Mouse (Mus musculus) heart, postnatal 14 days (tissue): ENCODE results near the gene Rab19. TPM values are rescaled to one million over a fixed set of nuclear protein-coding genes. Genes with fewer than 3 reads are reported as not detected.
"Not testable (repeated sequence)": the region's sequence is repeated elsewhere in the genome, so short reads cannot be mapped to it uniquely, and the experiment has no call there.

Experiments used
- DNase-seq, 2 experiments: peaks; one replicate each; pipeline ENCODE4 v3.0.0; 2021 to 2022
- intact Hi-C: fragments of 180-260 bp; cut with DNase I; formaldehyde crosslinking; loops from one replicate; pipeline ENCODE4 v1.15.1; 2025
- total RNA-seq, 2 experiments: library from RNA; stranded (reverse); gene quantifications; 2 replicates each; pipeline ENCODE4 v1.2.3; 2021

The Rab19 gene
- total RNA-seq, 2 experiments from 2014 or later = 0.17 to 0.49 TPM

- intact Hi-C loops, DNase-seq: not testable (repeated sequence)
Measured at GRCm38 (mm10) chr6:39378161-39378835, 2.7 kb upstream of the Rab19 start.

- no peak for DNase-seq
Measured at GRCm38 (mm10) chr6:39379224-39379623, 1.8 kb upstream of the Rab19 start.

GRCm38 (mm10) chr6:39379749-39380148, 1.2 kb upstream of the Rab19 start:
- no peak for DNase-seq
- intact Hi-C loops = no loop called here

More at GRCm38 (mm10) chr6:39379224-39379623, 1.8 kb upstream of the Rab19 start:
- intact Hi-C loops = no loop called here

- intact Hi-C loops = no loop called here
- no peak for DNase-seq
Measured at GRCm38 (mm10) chr6:39380276-39380675, 699 bp upstream of the Rab19 start.

- intact Hi-C loops = no loop called here
- no peak for DNase-seq
Measured at GRCm38 (mm10) chr6:39389988-39390387, 9.0 kb downstream of the Rab19 start.

- no peak for DNase-seq
- intact Hi-C loops = no loop called here
Measured at GRCm38 (mm10) chr6:39395471-39395870, 14.5 kb downstream of the Rab19 start.

GRCm38 (mm10) chr6:39395916-39396315, 14.9 kb downstream of the Rab19 start:
- intact Hi-C loops = no loop called here

GRCm38 (mm10) chr6:39397046-39397445, 16.1 kb downstream of the Rab19 start:
- intact Hi-C loops = no loop called here
- DNase-seq = no peak

More at GRCm38 (mm10) chr6:39395916-39396315, 14.9 kb downstream of the Rab19 start:
- no peak for DNase-seq

- intact Hi-C loops = no loop called here
- DNase-seq = no peak
Measured at GRCm38 (mm10) chr6:39398342-39398741, 17.4 kb downstream of the Rab19 start.

GRCm38 (mm10) chr6:39400343-39400742, 19.4 kb downstream of the Rab19 start:
- DNase-seq = peak; percentile 34 to 53
- intact Hi-C loops = no loop called here

GRCm38 (mm10) chr6:39403136-39403535, 22.2 kb downstream of the Rab19 start:
- intact Hi-C loops = no loop called here
- no peak for DNase-seq

- intact Hi-C loops = no loop called here
- no peak for DNase-seq
Measured at GRCm38 (mm10) chr6:39406480-39406879, 25.5 kb downstream of the Rab19 start.

GRCm38 (mm10) chr6:39414106-39414505, 33.1 kb downstream of the Rab19 start:
- intact Hi-C loops = no loop called here
- no peak for DNase-seq

GRCm38 (mm10) chr6:39415762-39416161, 34.8 kb downstream of the Rab19 start:
- intact Hi-C loops = loop anchor here (5.0 kb wide), 1 partner anchor 152 kb away; no protein-coding TSS in a partner anchor
- DNase-seq = peak; percentile 59 to 73

- intact Hi-C loops = loop anchor here (5.0 kb wide), 1 partner anchor 151 kb away; no protein-coding TSS in a partner anchor
- DNase-seq = not testable (repeated sequence)
Measured at GRCm38 (mm10) chr6:39416654-39417053, 35.7 kb downstream of the Rab19 start.

- intact Hi-C loops = loop anchor here (5.0 kb wide), 1 partner anchor 148 kb away; no protein-coding TSS in a partner anchor
- no peak for DNase-seq
Measured at GRCm38 (mm10) chr6:39419386-39419850, 38.4 kb downstream of the Rab19 start.

- peak; percentile 61 to 75 for DNase-seq
- intact Hi-C loops = loop anchor here (5.0 kb wide), 1 partner anchor 147 kb away; no protein-coding TSS in a partner anchor
Measured at GRCm38 (mm10) chr6:39419851-39420721, 39.1 kb downstream of the Rab19 start, which contains the start of gene Mkrn1. Gene Mkrn1, minus strand, starts transcription at chr6:39420462.

GRCm38 (mm10) chr6:39420867-39421266, 39.9 kb downstream of the Rab19 start:
- intact Hi-C loops = no loop called here

GRCm38 (mm10) chr6:39423130-39423551, 42.2 kb downstream of the Rab19 start:
- intact Hi-C loops = no loop called here

More at GRCm38 (mm10) chr6:39420867-39421266, 39.9 kb downstream of the Rab19 start:
- DNase-seq = no peak

GRCm38 (mm10) chr6:39423686-39424085, 42.7 kb downstream of the Rab19 start:
- DNase-seq = no peak
- intact Hi-C loops = no loop called here

More at GRCm38 (mm10) chr6:39423130-39423551, 42.2 kb downstream of the Rab19 start:
- no peak for DNase-seq

GRCm38 (mm10) chr6:39425181-39425580, 44.2 kb downstream of the Rab19 start:
- no peak for DNase-seq
- intact Hi-C loops = no loop called here
